Mouse (Mus musculus) MEL-GATA-1-ER (cell line): ENCODE measurements around the gene Shb.
"Not testable (repeated sequence)": the region's sequence is repeated elsewhere in the genome, so short reads cannot be mapped to it uniquely, and the experiment has no call there.

Source experiments
- DNase-seq: peaks from one replicate; pipeline ENCODE4 v3.0.0-alpha.2; 2012; ENCODE audit warnings: low read depth; ENCODE audit errors: extremely low read depth

Gene Shb

GRCm38 (mm10) chr4:45399421-45400210, 132.7 kb downstream of the Shb start:
- no peak for DNase-seq

- not testable (repeated sequence) for DNase-seq
These were observed 134.0 kb downstream of the Shb start for GRCm38 (mm10) chr4:45398315-45398714.

- not testable (repeated sequence) for DNase-seq
These were observed 136.1 kb downstream of the Shb start for GRCm38 (mm10) chr4:45396211-45396610.

- no peak for DNase-seq
These were observed 138.6 kb downstream of the Shb start for GRCm38 (mm10) chr4:45393658-45394057.

- peak; percentile 43 for DNase-seq
These were observed 139.3 kb downstream of the Shb start for GRCm38 (mm10) chr4:45392994-45393393.

GRCm38 (mm10) chr4:45392572-45392971, 139.7 kb downstream of the Shb start:
- no peak for DNase-seq

- no peak for DNase-seq
These were observed 140.2 kb downstream of the Shb start for GRCm38 (mm10) chr4:45392099-45392498.

GRCm38 (mm10) chr4:45387296-45387695, 145.0 kb downstream of the Shb start:
- DNase-seq: not testable (repeated sequence)

GRCm38 (mm10) chr4:45382133-45382532, 150.1 kb downstream of the Shb start:
- DNase-seq: not testable (repeated sequence)

GRCm38 (mm10) chr4:45380903-45381580, 151.2 kb downstream of the Shb start:
- DNase-seq: not testable (repeated sequence)

- DNase-seq: no peak
These were observed 155.7 kb downstream of the Shb start for GRCm38 (mm10) chr4:45376573-45376972.

GRCm38 (mm10) chr4:45374879-45375278, 157.4 kb downstream of the Shb start:
- no peak for DNase-seq
